Mouse (Mus musculus) intestine, embryonic 16.5 days (tissue): ENCODE measurements around the gene Wap. TPM values are rescaled to one million over a fixed set of nuclear protein-coding genes. Genes with fewer than 3 reads are reported as not detected.
"Not testable (repeated sequence)": the region's sequence is repeated elsewhere in the genome, so short reads cannot be mapped to it uniquely, and the experiment has no call there.

Source experiments
- ATAC-seq: fragments of 200-750 bp; cut with Nextera tagmentation; 2 replicates; pipeline ENCODE4 v1.8.0; 2017; ENCODE audit warnings: moderate TSS enrichment, moderate library complexity
- H3K27ac ChIP-seq: fragments of 300-500 bp; sonication (generic); 2 replicates; pipeline ENCODE4 v1.5.1; 2014; ENCODE audit warnings: mild to moderate bottlenecking, low read length
- H3K27me3 ChIP-seq: fragments of 300-500 bp; sonication (generic); replicated peaks from 2 replicates; pipeline ENCODE4 v1.6.1; 2014; ENCODE audit warnings: low read length, control low read depth, mixed read lengths; ENCODE audit not compliant: control insufficient read depth, insufficient read depth
- H3K36me3 ChIP-seq: fragments of 300-500 bp; sonication (generic); 2 replicates; pipeline ENCODE4 v1.6.1; 2014; ENCODE audit warnings: low read length, control low read depth; ENCODE audit not compliant: control insufficient read depth, insufficient read depth
- H3K4me1 ChIP-seq: fragments of 300-500 bp; sonication (generic); 2 replicates; pipeline ENCODE4 v1.6.1; 2014; ENCODE audit warnings: low read length, control low read depth, mixed read lengths; ENCODE audit not compliant: control insufficient read depth, insufficient read depth
- H3K4me2 ChIP-seq: fragments of 300-500 bp; sonication (generic); 2 replicates; pipeline ENCODE4 v1.6.1; 2014; ENCODE audit warnings: low read depth, low read length, control low read depth
- H3K4me3 ChIP-seq: fragments of 300-500 bp; sonication (generic); 2 replicates; pipeline ENCODE4 v1.5.1; 2014; ENCODE audit warnings: mild to moderate bottlenecking, low read length
- H3K9ac ChIP-seq: fragments of 300-500 bp; sonication (generic); 2 replicates; pipeline ENCODE4 v1.6.1; 2014; ENCODE audit warnings: low read depth, low read length
- H3K9me3 ChIP-seq: fragments of 300-500 bp; sonication (generic); 2 replicates; pipeline ENCODE4 v1.6.1; 2016; ENCODE audit warnings: low read length, control low read depth; ENCODE audit not compliant: control insufficient read depth
- WGBS: fragments of 180-500 bp; shearing (Covaris S2); extraction: QIAGEN DNeasy Blood & Tissue Kit; methylation state at CpG from one replicate; pipeline ENCODE4 v1.1.7; 2014; 5-methylcytosine and 5-hydroxymethylcytosine counted together
- polyA plus RNA-seq: library from polyadenylated mRNA; unstranded; fragments of >200 nt; fragmentation: Nextera tagmentation; extraction: Ambion mirVana; gene quantifications from 2 replicates; pipeline ENCODE4 v1.2.1, GENCODE M21; 2015

Wap gene
- polyA plus RNA-seq, 1 experiment from 2014 or later = not detected

DNA sequence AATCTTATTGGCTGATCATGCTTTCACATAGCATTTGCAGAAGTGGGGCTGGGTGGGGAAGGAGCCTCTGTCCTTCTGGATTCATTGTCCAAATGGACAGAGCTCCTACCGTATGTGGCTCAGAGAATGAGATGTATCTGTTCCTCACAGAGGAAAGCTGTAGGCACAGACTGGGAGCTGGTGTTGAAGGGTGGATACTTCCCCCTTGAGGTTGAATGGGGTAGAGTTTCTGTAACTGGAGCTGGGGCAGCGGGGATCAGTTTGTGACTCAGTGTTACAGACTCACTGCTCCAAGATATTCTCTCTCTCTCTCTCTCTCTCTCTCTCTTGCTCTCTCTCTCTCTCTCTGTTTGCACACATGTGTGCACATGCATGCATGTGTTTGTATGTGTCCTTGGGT, 31.6 kb upstream of the Wap start:
- H3K4me3 ChIP-seq = no peak overlapping the region
- no peak overlapping the region for H3K27ac ChIP-seq
- WGBS = 57% methylated on average over 2 of the region's 2 CpGs
- no peak overlapping the region for H3K9ac ChIP-seq
- H3K36me3 ChIP-seq = no peaks in the 10 kb centered on the region
- ATAC-seq = no peak
- no peaks in the 10 kb centered on the region for H3K4me1 ChIP-seq
- no peaks in the 10 kb centered on the region for H3K9me3 ChIP-seq
- no peak overlapping the region for H3K4me2 ChIP-seq
- no peaks in the 10 kb centered on the region for H3K27me3 ChIP-seq

DNA sequence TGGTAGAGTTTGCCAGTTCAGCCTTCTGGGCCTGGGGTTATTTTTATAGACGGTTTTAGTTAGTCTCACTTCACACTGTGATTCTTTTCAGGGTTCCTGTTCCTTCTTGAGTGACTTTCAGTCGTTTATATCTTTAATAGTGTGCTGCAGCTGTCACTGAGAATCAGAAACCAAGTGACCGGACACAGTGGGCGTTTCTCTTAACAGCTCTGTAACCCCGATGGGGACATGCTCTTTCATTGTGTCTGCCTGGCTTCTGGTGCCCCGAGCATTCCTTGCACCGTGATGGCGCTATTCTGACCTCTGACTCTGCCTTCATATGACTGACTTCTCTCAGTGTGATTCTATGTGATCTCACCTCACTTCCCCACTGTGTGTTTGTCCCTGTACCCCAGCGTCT, 30.6 kb upstream of the Wap start:
- ATAC-seq = no peak
- H3K4me2 ChIP-seq = no peak overlapping the region
- no peaks in the 10 kb centered on the region for H3K36me3 ChIP-seq
- no peaks in the 10 kb centered on the region for H3K4me1 ChIP-seq
- H3K9ac ChIP-seq = no peak overlapping the region
- 59% methylated on average over 9 of the region's 9 CpGs for WGBS
- no peak overlapping the region for H3K4me3 ChIP-seq
- no peaks in the 10 kb centered on the region for H3K9me3 ChIP-seq
- no peaks in the 10 kb centered on the region for H3K27me3 ChIP-seq
- H3K27ac ChIP-seq = no peak overlapping the region

- Histone ChIP-seq H3K4me3 (no peak overlapping the region), H3K27ac (no peak overlapping the region), H3K36me3 (no peaks in the 10 kb centered on the region), H3K4me1 (no peaks in the 10 kb centered on the region), H3K9me3 (no peaks in the 10 kb centered on the region), H3K9ac (no peak overlapping the region), H3K4me2 (no peak overlapping the region), H3K27me3 (no peaks in the 10 kb centered on the region)
- no peak for ATAC-seq
- 79% methylated on average over 2 of the region's 2 CpGs for WGBS
These were observed 28.2 kb upstream of the Wap start for GRCm38 (mm10) chr11:6666634-6667033.

DNA sequence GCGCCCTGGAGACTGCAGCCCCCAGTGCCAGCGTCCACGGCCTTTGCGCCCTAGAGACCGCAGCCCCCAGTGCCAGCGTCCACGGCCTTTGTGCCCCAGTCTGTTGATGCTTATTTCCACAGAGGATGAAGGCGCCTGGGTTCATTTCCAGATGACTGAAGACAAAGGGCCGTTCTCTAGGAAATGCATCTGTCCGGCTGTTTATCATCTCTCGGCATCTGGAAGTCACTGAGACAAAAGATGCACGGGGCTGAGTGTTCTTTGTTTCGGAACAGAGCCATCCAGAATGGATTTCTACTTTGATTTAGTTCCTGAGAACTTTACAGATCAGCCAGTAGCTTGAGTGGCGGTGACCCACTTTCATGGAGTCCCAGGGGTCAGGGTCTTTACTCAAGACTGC, 22.8 kb upstream of the Wap start:
- no peak overlapping the region for H3K4me3 ChIP-seq
- H3K4me2 ChIP-seq = no peak overlapping the region
- H3K9ac ChIP-seq = no peak overlapping the region
- H3K4me1 ChIP-seq = peaks cover 4% of the 10 kb centered on the region; the same call in 1 of the 2 replicates
- WGBS = 71% methylated on average over 14 of the region's 14 CpGs
- no peaks in the 10 kb centered on the region for H3K27me3 ChIP-seq
- H3K27ac ChIP-seq = no peak overlapping the region
- H3K9me3 ChIP-seq = no peaks in the 10 kb centered on the region
- no peak for ATAC-seq
- H3K36me3 ChIP-seq = no peaks in the 10 kb centered on the region

- Histone ChIP-seq H3K4me3 (peak within 1 kb of the TSS; percentile 49), H3K9me3 (no peaks in the 10 kb centered on the region), H3K27ac (no peak within 1 kb of the TSS), H3K9ac (peak within 1 kb of the TSS; percentile 52), H3K27me3 (no peaks in the 10 kb centered on the region), H3K4me2 (peak within 1 kb of the TSS; percentile 92), H3K36me3 (no peaks in the 10 kb centered on the region), H3K4me1 (peaks cover 4% of the 10 kb centered on the region; the same call in 1 of the 2 replicates)
- 1% methylated on average over 18 of the region's 18 CpGs for WGBS
- ATAC-seq = peak; percentile 82
These were observed 19.8 kb upstream of the Wap start, which contains the start of gene Ramp3 for GRCm38 (mm10) chr11:6658271-6658670. Gene Ramp3, plus strand, starts transcription at chr11:6658521.

- ATAC-seq = peak; percentile 49; the same call in 1 of the 2 replicates
- no peak overlapping the region for H3K27ac ChIP-seq
- WGBS = 0% methylated on average over 2 of the region's 2 CpGs
- H3K9ac ChIP-seq = no peak overlapping the region
- no peaks in the 10 kb centered on the region for H3K36me3 ChIP-seq
- H3K27me3 ChIP-seq = no peaks in the 10 kb centered on the region
- H3K9me3 ChIP-seq = no peaks in the 10 kb centered on the region
- H3K4me2 ChIP-seq = no peak overlapping the region
- no peak overlapping the region for H3K4me3 ChIP-seq
- H3K4me1 ChIP-seq = peaks cover 10% of the 10 kb centered on the region; the same call in 1 of the 2 replicates
These were observed 16.5 kb upstream of the Wap start for GRCm38 (mm10) chr11:6654903-6655302.

DNA sequence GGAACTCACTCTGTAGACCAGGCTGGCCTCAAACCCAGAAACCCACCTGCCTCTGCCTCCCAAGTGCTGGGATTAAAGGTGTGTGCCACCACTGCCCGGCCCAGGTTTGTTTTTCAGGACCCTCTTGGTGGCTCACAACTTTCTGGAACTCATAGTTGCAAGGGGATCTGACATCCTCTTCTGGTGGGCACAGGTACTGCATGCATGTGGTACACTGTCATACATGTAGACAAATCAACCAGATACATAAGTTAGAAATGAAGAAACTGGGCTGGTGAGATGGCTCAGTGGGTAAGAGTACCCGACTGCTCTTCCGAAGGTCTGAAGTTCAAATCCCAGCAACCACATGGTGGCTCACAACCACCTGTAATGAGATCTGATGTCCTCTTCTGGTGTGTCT, 14.5 kb upstream of the Wap start:
- H3K9ac ChIP-seq, H3K4me2 ChIP-seq, H3K27me3 ChIP-seq, H3K4me3 ChIP-seq, H3K9me3 ChIP-seq, H3K4me1 ChIP-seq, ATAC-seq, H3K36me3 ChIP-seq, H3K27ac ChIP-seq: not testable (repeated sequence)
- WGBS = 79% methylated on average over 3 of the region's 3 CpGs

GRCm38 (mm10) chr11:6650519-6650918, 12.1 kb upstream of the Wap start:
- Histone ChIP-seq H3K27me3 (no peaks in the 10 kb centered on the region), H3K4me2 (no peak overlapping the region), H3K36me3 (no peaks in the 10 kb centered on the region), H3K4me1 (peaks cover 6% of the 10 kb centered on the region; the same call in 1 of the 2 replicates), H3K9ac (no peak overlapping the region), H3K9me3 (no peaks in the 10 kb centered on the region), H3K4me3 (no peak overlapping the region), H3K27ac (no peak overlapping the region)
- no peak for ATAC-seq
- 67% methylated on average over 7 of the region's 7 CpGs for WGBS

- Histone ChIP-seq H3K9ac (no peak overlapping the region), H3K27ac (no peak overlapping the region), H3K4me2 (no peak overlapping the region), H3K4me1 (peaks cover 6% of the 10 kb centered on the region; the same call in 1 of the 2 replicates), H3K36me3 (no peaks in the 10 kb centered on the region), H3K9me3 (no peaks in the 10 kb centered on the region), H3K27me3 (no peaks in the 10 kb centered on the region), H3K4me3 (no peak overlapping the region)
- WGBS = 61% methylated on average over 9 of the region's 9 CpGs
- no peak for ATAC-seq
These were observed 9.6 kb upstream of the Wap start for GRCm38 (mm10) chr11:6647831-6648724.
